Comparison of ENCODE assay signal across 8 mouse cellular contexts in the genomic region with DNA sequence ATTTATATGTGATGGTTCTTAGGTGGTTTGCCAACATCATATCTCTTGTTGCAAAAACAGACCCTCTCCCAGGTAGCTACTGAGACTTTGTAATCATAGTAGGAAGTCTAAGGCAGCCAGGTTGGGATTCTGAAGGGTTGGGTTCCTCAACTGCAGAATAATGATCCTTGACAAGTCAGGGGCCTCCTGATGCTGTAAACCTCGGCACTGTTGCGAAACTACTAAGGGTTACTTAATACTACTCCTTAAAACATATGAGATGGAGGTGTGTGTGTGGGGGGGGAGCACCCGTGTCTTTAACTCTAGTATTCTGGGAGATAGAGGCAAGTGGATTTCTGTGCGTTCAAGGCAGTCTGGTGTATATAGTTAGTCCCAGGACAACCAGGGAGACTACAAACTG. TPM values are rescaled to one million over a fixed set of nuclear protein-coding genes. Genes with fewer than 3 reads are reported as not detected.
DNase-seq lines count a peak whose midpoint lies in the region; ATAC-seq and TF ChIP-seq lines count a peak whose summit lies in the region.
"Had no signal": no experiment of that assay in that cellular context is flagged by ENCODE, and none has a peak within 500 bp of the region (broad histone marks: within the 10 kb centered on the region; RNA-seq: fewer than 3 reads in every experiment).

No protein-coding gene starts in this region.

- H3K27me3 ChIP-seq in hindbrain, embryonic 10.5 days (ENCODE audit: insufficient read depth, poor library complexity, severe bottlenecking): no peaks in the 10 kb centered on the region
- no peaks in the 10 kb centered on the region for H3K27me3 ChIP-seq in liver, postnatal 0 days (ENCODE audit: insufficient read depth, low read length)

- peak overlapping the region; percentile 78 for H3K9ac ChIP-seq in liver, postnatal 0 days (replicated peaks)

- TF ChIP-seq EP300 in liver, postnatal 0 days (IDR thresholded peaks at IDR 0.05; ENCODE audit: low read depth): no peak

- no peak overlapping the region for H3K27ac ChIP-seq in hindbrain, embryonic 10.5 days
- H3K27ac ChIP-seq in liver, postnatal 0 days (ENCODE audit: low read depth): no peak overlapping the region

- WGBS in hindbrain, embryonic 10.5 days: 89% methylated on average over 4 of the region's 4 CpGs
- WGBS in liver, postnatal 0 days (ENCODE audit: insufficient replicate concordance): 49% methylated on average over 4 of the region's 4 CpGs

- H3K4me3 ChIP-seq in hindbrain, embryonic 10.5 days: peak overlapping the region; percentile 70
- peak overlapping the region; percentile 84; the same call in 1 of the 2 replicates for H3K4me3 ChIP-seq in liver, postnatal 0 days (ENCODE audit: low read depth, low read length)

- peaks cover 11% of the 10 kb centered on the region for H3K36me3 ChIP-seq in hindbrain, embryonic 10.5 days
- no peaks in the 10 kb centered on the region for H3K36me3 ChIP-seq in liver, postnatal 0 days (replicated peaks; ENCODE audit: insufficient read depth, low read length)

- TF ChIP-seq CTCF in liver, postnatal 0 days (IDR thresholded peaks at IDR 0.05; ENCODE audit: low read depth): no peak

- peaks cover 31% of the 10 kb centered on the region for H3K4me1 ChIP-seq in hindbrain, embryonic 10.5 days (replicated peaks)
- peaks cover 26% of the 10 kb centered on the region for H3K4me1 ChIP-seq in liver, postnatal 0 days (ENCODE audit: insufficient read depth)

- no peaks in the 10 kb centered on the region for H3K9me3 ChIP-seq in hindbrain, embryonic 10.5 days
- no peaks in the 10 kb centered on the region for H3K9me3 ChIP-seq in liver, postnatal 0 days (ENCODE audit: low read length)

- no peak for ATAC-seq in liver, postnatal 0 days

- H3K4me2 ChIP-seq in liver, postnatal 0 days (ENCODE audit: low read depth, low read length): peak overlapping the region; percentile 73

- DNase-seq in 3T3-L1 (ENCODE audit: low read depth, low spot score) (peak; percentile 33), 416B (ENCODE audit: low read depth) (peak; percentile 64)
- DNase-seq in hindbrain, embryonic 10.5 days (ENCODE audit: low spot score): no peak
- DNase-seq in liver, postnatal 0 days: no peak
- DNase-seq in right cerebral cortex, postnatal 36 days (ENCODE audit: low spot score in 2 of 2): no peak
- DNase-seq in layer of hippocampus, adult 8-10 months (ENCODE audit: low spot score in 2 of 2): no peak
- no peak for DNase-seq in right cerebral cortex, postnatal 10 days (ENCODE audit: low spot score in 2 of 2)
- DNase-seq: thymus, postnatal 4 days had no signal

RNA-seq across cellular contexts. Expression of a gene that starts 1.6 kb away (rescaled TPM):
- 11.8 and 14.4 TPM in 2 replicates for polyA plus RNA-seq in hindbrain, embryonic 10.5 days (2016; fragmentation: Nextera tagmentation; extraction: Ambion mirVana)
- polyA plus RNA-seq in liver, postnatal 0 days (2015; fragmentation: Nextera tagmentation; extraction: Ambion mirVana): 4.4 and 4.7 TPM in 2 replicates
- 10 to 100 TPM; 24.5 to 29.2 (median 25.0) TPM for total RNA-seq in layer of hippocampus, adult 8-10 months (2022)

Comparison
In these comparisons a context has a peak if more than half of its experiments do, and no peak if none do; other contexts are left out.
1. DNase-seq: peak in 3T3-L1 (single experiment) and 416B (single experiment); none in hindbrain, embryonic 10.5 days (single experiment), liver, postnatal 0 days (single experiment), right cerebral cortex, postnatal 36 days (0 of 2), layer of hippocampus, adult 8-10 months (0 of 2) and right cerebral cortex, postnatal 10 days (0 of 2).